Mouse (Mus musculus): ENCODE data around the gene Bola3. TPM values are rescaled to one million over a fixed set of nuclear protein-coding genes. Genes with fewer than 3 reads are reported as not detected.

Bola3 gene
- polyA plus RNA-seq, 1 experiment from 2014 or later, result 120 TPM

- H3K27ac ChIP-seq (ENCODE audit: low read length), result no peak overlapping the region
- peak; percentile 66 for ATAC-seq
- H3K27me3 ChIP-seq (replicated peaks; ENCODE audit: insufficient read depth, low read length), result no peaks in the 10 kb centered on the region
- no peaks in the 10 kb centered on the region for H3K9me3 ChIP-seq (ENCODE audit: low read length)
- H3K36me3 ChIP-seq (ENCODE audit: insufficient read depth, low read length), result peaks cover 13% of the 10 kb centered on the region; the same call in 1 of the 2 replicates
- 27% methylated on average over 7 of the region's 7 CpGs for WGBS
- H3K4me3 ChIP-seq (ENCODE audit: low read depth, low read length), result no peak overlapping the region
- TF ChIP-seq EP300 (IDR thresholded peaks at IDR 0.05) (no peak), CTCF (IDR thresholded peaks at IDR 0.05) (peak; percentile 100)
- DNase-seq (ENCODE audit: low spot score), result peak; percentile 87
- no peaks in the 10 kb centered on the region for H3K4me1 ChIP-seq (ENCODE audit: insufficient read depth, low read depth, low read length)
- H3K9ac ChIP-seq (replicated peaks; ENCODE audit: low read depth), result no peak overlapping the region
- H3K4me2 ChIP-seq (replicated peaks; ENCODE audit: low read depth, low read length), result no peak overlapping the region
These were observed 7.7 kb downstream of the Bola3 start for GRCm38 (mm10) chr6:83356569-83357138.

- WGBS, result 86% methylated on average over 10 of the region's 10 CpGs
- Histone ChIP-seq H3K4me3 (ENCODE audit: low read depth, low read length) (no peak overlapping the region), H3K4me2 (replicated peaks; ENCODE audit: low read depth, low read length) (no peak overlapping the region), H3K36me3 (ENCODE audit: insufficient read depth, low read length) (peaks cover 13% of the 10 kb centered on the region; the same call in 1 of the 2 replicates), H3K27ac (ENCODE audit: low read length) (no peak overlapping the region), H3K9me3 (ENCODE audit: low read length) (no peaks in the 10 kb centered on the region), H3K4me1 (ENCODE audit: insufficient read depth, low read depth, low read length) (no peaks in the 10 kb centered on the region), H3K27me3 (replicated peaks; ENCODE audit: insufficient read depth, low read length) (no peaks in the 10 kb centered on the region), H3K9ac (replicated peaks; ENCODE audit: low read depth) (no peak overlapping the region)
- ATAC-seq (no peak), DNase-seq (ENCODE audit: low spot score) (no peak)
- TF ChIP-seq CTCF (IDR thresholded peaks at IDR 0.05), result no peak
- TF ChIP-seq EP300 (IDR thresholded peaks at IDR 0.05), result no peak
These were observed 8.5 kb downstream of the Bola3 start for GRCm38 (mm10) chr6:83357436-83357835.

GRCm38 (mm10) chr6:83361523-83362248 lies 12.7 kb downstream of the Bola3 start:
- 87% methylated on average over 11 of the region's 11 CpGs for WGBS
- Histone ChIP-seq H3K27me3 (replicated peaks; ENCODE audit: insufficient read depth, low read length) (no peaks in the 10 kb centered on the region), H3K9me3 (ENCODE audit: low read length) (no peaks in the 10 kb centered on the region), H3K36me3 (ENCODE audit: insufficient read depth, low read length) (0 out of 2 replicates have a peak, but pooled peaks cover 4% of the 10 kb centered on the region), H3K4me1 (ENCODE audit: insufficient read depth, low read depth, low read length) (no peaks in the 10 kb centered on the region), H3K4me2 (replicated peaks; ENCODE audit: low read depth, low read length) (no peak overlapping the region), H3K27ac (ENCODE audit: low read length) (no peak overlapping the region), H3K4me3 (ENCODE audit: low read depth, low read length) (no peak overlapping the region), H3K9ac (replicated peaks; ENCODE audit: low read depth) (no peak overlapping the region)
- ATAC-seq (no peak), DNase-seq (ENCODE audit: low spot score) (no peak)
- TF ChIP-seq CTCF (IDR thresholded peaks at IDR 0.05) (no peak), EP300 (IDR thresholded peaks at IDR 0.05) (no peak)

GRCm38 (mm10) chr6:83363075-83363474 lies 14.1 kb downstream of the Bola3 start:
- peaks cover 17% of the 10 kb centered on the region for H3K36me3 ChIP-seq (ENCODE audit: insufficient read depth, low read length)
- no peak overlapping the region for H3K27ac ChIP-seq (ENCODE audit: low read length)
- no peak overlapping the region for H3K4me3 ChIP-seq (ENCODE audit: low read depth, low read length)
- WGBS, result 82% methylated on average over 12 of the region's 12 CpGs
- H3K27me3 ChIP-seq (replicated peaks; ENCODE audit: insufficient read depth, low read length), result no peaks in the 10 kb centered on the region
- H3K4me1 ChIP-seq (ENCODE audit: insufficient read depth, low read depth, low read length), result no peaks in the 10 kb centered on the region
- no peak overlapping the region for H3K4me2 ChIP-seq (replicated peaks; ENCODE audit: low read depth, low read length)
- ATAC-seq (no peak), DNase-seq (ENCODE audit: low spot score) (no peak)
- no peak overlapping the region for H3K9ac ChIP-seq (replicated peaks; ENCODE audit: low read depth)
- H3K9me3 ChIP-seq (ENCODE audit: low read length), result no peaks in the 10 kb centered on the region
- TF ChIP-seq CTCF (IDR thresholded peaks at IDR 0.05) (no peak), EP300 (IDR thresholded peaks at IDR 0.05) (no peak)

GRCm38 (mm10) chr6:83370316-83370965 lies 21.5 kb downstream of the Bola3 start:
- no peaks in the 10 kb centered on the region for H3K27me3 ChIP-seq (replicated peaks; ENCODE audit: insufficient read depth, low read length)
- ATAC-seq (no peak), DNase-seq (ENCODE audit: low spot score) (no peak)
- H3K36me3 ChIP-seq (ENCODE audit: insufficient read depth, low read length), result peaks cover 77% of the 10 kb centered on the region
- H3K4me1 ChIP-seq (ENCODE audit: insufficient read depth, low read depth, low read length), result no peaks in the 10 kb centered on the region
- TF ChIP-seq EP300 (IDR thresholded peaks at IDR 0.05) (no peak), CTCF (IDR thresholded peaks at IDR 0.05) (no peak)
- H3K4me3 ChIP-seq (ENCODE audit: low read depth, low read length), result no peak overlapping the region
- no peak overlapping the region for H3K9ac ChIP-seq (replicated peaks; ENCODE audit: low read depth)
- H3K27ac ChIP-seq (ENCODE audit: low read length), result no peak overlapping the region
- 86% methylated on average over 21 of the region's 21 CpGs for WGBS
- no peak overlapping the region for H3K4me2 ChIP-seq (replicated peaks; ENCODE audit: low read depth, low read length)
- no peaks in the 10 kb centered on the region for H3K9me3 ChIP-seq (ENCODE audit: low read length)

- DNase-seq (ENCODE audit: low spot score) (no peak), ATAC-seq (no peak)
- H3K4me2 ChIP-seq (replicated peaks; ENCODE audit: low read depth, low read length), result no peak overlapping the region
- no peak overlapping the region for H3K9ac ChIP-seq (replicated peaks; ENCODE audit: low read depth)
- WGBS, result 89% methylated on average over 3 of the region's 3 CpGs
- H3K27ac ChIP-seq (ENCODE audit: low read length), result no peak overlapping the region
- H3K4me3 ChIP-seq (ENCODE audit: low read depth, low read length), result no peak overlapping the region
- H3K9me3 ChIP-seq (ENCODE audit: low read length), result no peaks in the 10 kb centered on the region
- TF ChIP-seq CTCF (IDR thresholded peaks at IDR 0.05), result no peak
- no peak for TF ChIP-seq EP300 (IDR thresholded peaks at IDR 0.05)
- no peaks in the 10 kb centered on the region for H3K4me1 ChIP-seq (ENCODE audit: insufficient read depth, low read depth, low read length)
- H3K27me3 ChIP-seq (replicated peaks; ENCODE audit: insufficient read depth, low read length), result no peaks in the 10 kb centered on the region
- H3K36me3 ChIP-seq (ENCODE audit: insufficient read depth, low read length), result peaks cover 84% of the 10 kb centered on the region
These were observed 22.4 kb downstream of the Bola3 start for GRCm38 (mm10) chr6:83371350-83371749.
